Mouse (Mus musculus): Measurements from ENCODE around the gene Slc22a3. TPM values are rescaled to one million over a fixed set of nuclear protein-coding genes. Genes with fewer than 3 reads are reported as not detected.

Gene Slc22a3
- total and polyA plus RNA-seq, 3 experiments, result not detected

GRCm38 (mm10) chr17:12381579-12381978, 125.9 kb downstream of the Slc22a3 start:
- no peak overlapping the region for H3K27ac ChIP-seq (ENCODE audit: insufficient read depth, low read depth)
- peaks cover 3% of the 10 kb centered on the region for H3K27me3 ChIP-seq (replicated peaks)
- H3K4me3 ChIP-seq (replicated peaks in 1 of 3; ENCODE audit: low read depth in 2 of 3, low read length in 2 of 3, poor library complexity in 1 of 3), result no peak overlapping the region
- TF ChIP-seq ETS1 (conservative IDR thresholded peaks at IDR 0.05; ENCODE audit: low read depth, low read length), result no peak
- TF ChIP-seq MAX (IDR thresholded peaks at IDR 0.05; ENCODE audit: low read length), result no peak
- no peak for TF ChIP-seq MAFK (IDR thresholded peaks at IDR 0.05; ENCODE audit: insufficient replicate concordance, low read length)
- TF ChIP-seq ZC3H11A (IDR thresholded peaks at IDR 0.05; ENCODE audit: low read depth, low read length), result no peak
- TF ChIP-seq EP300 (IDR thresholded peaks at IDR 0.05; ENCODE audit: low read length), result no peak
- no peak for TF ChIP-seq USF2 (conservative IDR thresholded peaks at IDR 0.05; ENCODE audit: low read depth, low read length)
- no peak for TF ChIP-seq BHLHE40 (IDR thresholded peaks at IDR 0.05; ENCODE audit: low read depth, low read length)
- TF ChIP-seq RCOR1 (conservative IDR thresholded peaks at IDR 0.05; ENCODE audit: low read depth, low read length), result no peak
- no peak for TF ChIP-seq MYC (IDR thresholded peaks at IDR 0.05; ENCODE audit: low read depth, low read length)
- TF ChIP-seq USF1 (IDR thresholded peaks at IDR 0.05; ENCODE audit: low read depth, low read length), result no peak
- TF ChIP-seq TCF12 (IDR thresholded peaks at IDR 0.05; ENCODE audit: low read depth, low read length), result no peak
- TF ChIP-seq E2F4 (IDR thresholded peaks at IDR 0.05; ENCODE audit: insufficient replicate concordance, low read depth, low read length), result no peak
- no peak for TF ChIP-seq MEF2A (IDR thresholded peaks at IDR 0.05; ENCODE audit: borderline replicate concordance, low read depth, low read length)
- no peak for TF ChIP-seq HCFC1 (IDR thresholded peaks at IDR 0.05; ENCODE audit: low read depth, low read length)
- TF ChIP-seq POLR2A (IDR thresholded peaks at IDR 0.05; ENCODE audit: low read depth, low read length), result no peak
- no peak for TF ChIP-seq RAD21 (IDR thresholded peaks at IDR 0.05; ENCODE audit: low read depth, low read length)
- TF ChIP-seq SIN3A (IDR thresholded peaks at IDR 0.05; ENCODE audit: low read length), result no peak
- TF ChIP-seq ZNF384 (IDR thresholded peaks at IDR 0.05; ENCODE audit: low read depth, low read length), result no peak
- no peak for TF ChIP-seq ZMIZ1 (IDR thresholded peaks at IDR 0.05; ENCODE audit: low read depth, low read length)
- no peak for TF ChIP-seq KAT2A (IDR thresholded peaks at IDR 0.05; ENCODE audit: insufficient replicate concordance, low read length)
- H3K4me1 ChIP-seq (ENCODE audit: control insufficient read depth in 1 of 2, insufficient read depth in 2 of 2), result no peaks in the 10 kb centered on the region
- H3K79me2 ChIP-seq (replicated peaks; ENCODE audit: control insufficient read depth, extremely low read depth, insufficient read depth, poor library complexity, severe bottlenecking), result no peaks in the 10 kb centered on the region
- dilution Hi-C loops (cut with MboI; ENCODE audit: extremely low pct_ligation_motif_present, extremely low pct_unique_long_range_greater_than_20kb, low sequenced_read_pairs) (no loop called here), in situ Hi-C loops (cut with MboI; ENCODE audit: low pct_ligation_motif_present, low pct_unique_long_range_greater_than_20kb, low sequenced_read_pairs) (no loop called here)
- DNase-seq (ENCODE audit: extremely low read depth), result no peak
- no peak overlapping the region for H3K4me2 ChIP-seq (ENCODE audit: insufficient read depth, low read depth, poor library complexity, severe bottlenecking)
- no peak overlapping the region for H3K9ac ChIP-seq (ENCODE audit: insufficient read depth, low read depth)
- H3K9me3 ChIP-seq (replicated peaks; ENCODE audit: low read length), result no peaks in the 10 kb centered on the region
- no peaks in the 10 kb centered on the region for H3K36me3 ChIP-seq (replicated peaks in 1 of 2; ENCODE audit: control insufficient read depth in 1 of 2, insufficient read depth in 1 of 2, low read length in 1 of 2)

GRCm38 (mm10) chr17:12380287-12380686, 127.2 kb downstream of the Slc22a3 start:
- Histone ChIP-seq H3K4me1 (ENCODE audit: control insufficient read depth in 1 of 2, insufficient read depth in 2 of 2) (no peaks in the 10 kb centered on the region), H3K4me3 (replicated peaks in 1 of 3; ENCODE audit: low read depth in 2 of 3, low read length in 2 of 3, poor library complexity in 1 of 3) (no peak overlapping the region), H3K36me3 (replicated peaks in 1 of 2; ENCODE audit: control insufficient read depth in 1 of 2, insufficient read depth in 1 of 2, low read length in 1 of 2) (no peaks in the 10 kb centered on the region), H3K9me3 (replicated peaks; ENCODE audit: low read length) (no peaks in the 10 kb centered on the region), H3K4me2 (ENCODE audit: insufficient read depth, low read depth, poor library complexity, severe bottlenecking) (no peak overlapping the region), H3K79me2 (replicated peaks; ENCODE audit: control insufficient read depth, extremely low read depth, insufficient read depth, poor library complexity, severe bottlenecking) (no peaks in the 10 kb centered on the region), H3K27ac (ENCODE audit: insufficient read depth, low read depth) (no peak overlapping the region), H3K27me3 (replicated peaks) (peaks cover 3% of the 10 kb centered on the region), H3K9ac (ENCODE audit: insufficient read depth, low read depth) (no peak overlapping the region)
- dilution Hi-C loops (cut with MboI; ENCODE audit: extremely low pct_ligation_motif_present, extremely low pct_unique_long_range_greater_than_20kb, low sequenced_read_pairs), result no loop called here
- in situ Hi-C loops (cut with MboI; ENCODE audit: low pct_ligation_motif_present, low pct_unique_long_range_greater_than_20kb, low sequenced_read_pairs), result no loop called here
- no peak for DNase-seq (ENCODE audit: extremely low read depth)
- TF ChIP-seq USF2 (conservative IDR thresholded peaks at IDR 0.05; ENCODE audit: low read depth, low read length) (no peak), CTCF (conservative IDR thresholded peaks at IDR 0.05 in 1 of 2, IDR thresholded peaks at IDR 0.05 in 1 of 2; ENCODE audit: low read depth in 2 of 2, low read length in 2 of 2) (no peak), MAX (IDR thresholded peaks at IDR 0.05; ENCODE audit: low read length) (no peak), MEF2A (IDR thresholded peaks at IDR 0.05; ENCODE audit: borderline replicate concordance, low read depth, low read length) (no peak), CHD1 (IDR thresholded peaks at IDR 0.05; ENCODE audit: low read depth, low read length) (no peak), EP300 (IDR thresholded peaks at IDR 0.05; ENCODE audit: low read length) (no peak), SIN3A (IDR thresholded peaks at IDR 0.05; ENCODE audit: low read length) (no peak), MYC (IDR thresholded peaks at IDR 0.05; ENCODE audit: low read depth, low read length) (no peak), SMC3 (IDR thresholded peaks at IDR 0.05; ENCODE audit: low read depth, low read length) (no peak), PAX5 (IDR thresholded peaks at IDR 0.05; ENCODE audit: low read length) (no peak), ELF1 (IDR thresholded peaks at IDR 0.05; ENCODE audit: low read depth, low read length) (no peak)
